18 mouse cellular contexts compared by ENCODE assay signal in the genomic region with DNA sequence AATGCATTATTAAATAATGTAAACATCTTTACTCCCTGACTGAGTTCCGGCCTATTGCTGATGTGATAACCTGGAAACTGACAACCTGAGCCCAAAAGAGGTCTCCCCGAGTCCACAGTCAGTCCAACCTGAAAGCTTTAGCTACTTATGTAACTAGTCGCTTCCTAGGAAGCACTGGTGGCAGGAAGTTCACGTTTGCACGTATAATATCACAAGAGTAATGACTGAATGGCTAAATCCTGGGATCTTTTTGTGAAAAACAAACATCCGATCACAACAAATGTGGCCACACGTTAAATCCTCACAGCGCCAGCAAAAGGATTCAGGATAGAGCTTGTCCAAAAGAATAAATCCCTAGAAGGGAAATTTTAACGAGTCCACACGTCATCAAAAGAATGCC.
"Had no signal": no experiment of that assay in that cellular context is flagged by ENCODE, and none has a peak within 500 bp of the region (broad histone marks: within the 10 kb centered on the region; RNA-seq: fewer than 3 reads in every experiment).

No protein-coding gene starts in this region.

- H3K27ac ChIP-seq: midbrain, embryonic 10.5 days; neural tube, embryonic 13.5 days; neural tube, embryonic 15.5 days had no signal

- H3K4me3 ChIP-seq: midbrain, embryonic 10.5 days; myocyte; neural tube, embryonic 13.5 days; neural tube, embryonic 15.5 days had no signal

- H3K36me3 ChIP-seq: midbrain, embryonic 10.5 days; neural tube, embryonic 13.5 days; neural tube, embryonic 15.5 days had no signal

- DNase-seq: lung, adult 18-20 months; lung, embryonic 14.5 days; lung, postnatal 10 days; lung, postnatal 4 days; midbrain, embryonic 14.5 days; retina, postnatal 1 day; right cerebral cortex, adult 18-20 months; right cerebral cortex, postnatal 25 days; right cerebral cortex, postnatal 4 days; spleen, adult 18-20 months; thymus, adult 18-20 months; thymus, postnatal 14 days; thymus, postnatal 36 days had no signal

- ATAC-seq: midbrain, embryonic 16.5 days had no signal

- H3K9ac ChIP-seq: lung, embryonic 14.5 days; neural tube, embryonic 13.5 days; neural tube, embryonic 15.5 days had no signal

- H3K4me2 ChIP-seq: lung, embryonic 14.5 days; neural tube, embryonic 13.5 days; neural tube, embryonic 15.5 days had no signal

- H3K9me3 ChIP-seq: midbrain, embryonic 10.5 days; neural tube, embryonic 13.5 days; neural tube, embryonic 15.5 days had no signal

- H3K27me3 ChIP-seq: neural tube, embryonic 13.5 days; neural tube, embryonic 15.5 days had no signal

- H3K4me1 ChIP-seq: midbrain, embryonic 10.5 days had no signal
